Mouse (Mus musculus) ES-E14 (cell line): ENCODE data around the gene Cxcr1.

Experiments
- HCFC1 ChIP-seq: IDR thresholded peaks from 2 replicates; pipeline ENCODE4 v1.6.1; 2012; ENCODE audit warnings: low read length, inconsistent platforms, borderline replicate concordance; ENCODE audit not compliant: insufficient read depth
- ZC3H11A ChIP-seq: IDR thresholded peaks from 2 replicates; pipeline ENCODE4 v1.6.1; 2012; ENCODE audit warnings: low read depth, mild to moderate bottlenecking, inconsistent platforms, low read length, borderline replicate concordance
- ZNF384 ChIP-seq: IDR thresholded peaks from 2 replicates; pipeline ENCODE4 v1.6.1; 2012; ENCODE audit warnings: low read depth, low read length, inconsistent platforms

GRCm38 (mm10) chr1:74240311-74240710 is 45.9 kb upstream of the Cxcr1 start:
- TF ChIP-seq ZC3H11A, result no peak
- TF ChIP-seq ZNF384, result no peak
- no peak for TF ChIP-seq HCFC1
